Mouse (Mus musculus) midbrain, embryonic 12.5 days (tissue): ENCODE data around the gene Ggnbp2. TPM values are rescaled to one million over a fixed set of nuclear protein-coding genes. Genes with fewer than 3 reads are reported as not detected.
A peak's percentile ranks its signal among the peaks of the same experiment; 100 is the strongest.

Experiments
- ATAC-seq: fragments of 200-750 bp; cut with Nextera tagmentation; 2 replicates; pipeline ENCODE4 v1.8.0; 2017; ENCODE audit warnings: low read depth, moderate TSS enrichment, moderate library complexity; ENCODE audit not compliant: low FRiP score
- H3K27ac ChIP-seq: fragments of 300-500 bp; sonication (generic); replicated peaks from 2 replicates; pipeline ENCODE4 v1.5.1; 2016; ENCODE audit warnings: mild to moderate bottlenecking
- H3K27me3 ChIP-seq: fragments of 300-500 bp; sonication (generic); 2 replicates; pipeline ENCODE4 v1.6.1; 2016; ENCODE audit warnings: mild to moderate bottlenecking
- H3K36me3 ChIP-seq: fragments of 300-500 bp; sonication (generic); 2 replicates; pipeline ENCODE4 v1.6.1; 2016
- H3K4me1 ChIP-seq: fragments of 300-500 bp; sonication (generic); 2 replicates; pipeline ENCODE4 v1.6.1; 2016
- H3K4me2 ChIP-seq: fragments of 300-500 bp; sonication (generic); replicated peaks from 2 replicates; pipeline ENCODE4 v1.6.1; 2016; ENCODE audit warnings: mild to moderate bottlenecking, moderate library complexity
- H3K4me3 ChIP-seq: fragments of 300-500 bp; sonication (generic); 2 replicates; pipeline ENCODE4 v1.5.1; 2016; ENCODE audit warnings: mild to moderate bottlenecking
- H3K9ac ChIP-seq: fragments of 300-500 bp; sonication (generic); replicated peaks from 2 replicates; pipeline ENCODE4 v1.6.1; 2016; ENCODE audit warnings: mild to moderate bottlenecking, moderate library complexity
- H3K9me3 ChIP-seq: fragments of 300-500 bp; sonication (generic); 2 replicates; pipeline ENCODE4 v1.6.1; 2016; ENCODE audit warnings: mild to moderate bottlenecking
- WGBS: fragments of 180-500 bp; shearing (Covaris S2); methylation state at CpG from one replicate; pipeline ENCODE4 v1.1.7; 2016; 5-methylcytosine and 5-hydroxymethylcytosine counted together
- polyA plus RNA-seq: library from polyadenylated mRNA; unstranded; fragments of >200 nt; fragmentation: Nextera tagmentation; extraction: Ambion mirVana; gene quantifications from 2 replicates; pipeline ENCODE4 v1.2.1, GENCODE M21; 2016

Ggnbp2 gene
- polyA plus RNA-seq, 1 experiment from 2014 or later, result 79.1 TPM

DNA sequence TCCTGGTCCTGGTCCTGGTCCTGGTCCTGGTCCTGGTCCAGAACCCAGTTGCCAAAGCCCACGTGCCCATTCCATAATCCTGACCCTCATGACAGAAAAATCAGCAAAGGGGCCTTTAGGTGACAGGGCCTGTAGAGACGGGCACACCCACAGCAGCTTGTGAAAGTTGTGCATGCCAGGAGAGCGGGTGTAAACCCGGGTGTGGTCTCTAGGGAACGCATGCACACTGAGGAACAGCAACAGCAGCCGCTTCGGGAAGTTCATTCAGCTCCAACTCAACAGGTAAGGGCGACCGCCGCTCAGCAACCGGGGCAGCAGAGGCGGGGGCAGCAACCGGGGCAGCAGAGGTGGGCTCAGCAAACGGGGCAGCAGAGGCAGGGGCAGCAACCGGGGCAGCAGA is 22.5 kb upstream of the Ggnbp2 start:
- Histone ChIP-seq H3K4me1 (no peaks in the 10 kb centered on the region), H3K9me3 (no peaks in the 10 kb centered on the region), H3K27ac (no peak overlapping the region), H3K36me3 (peaks cover 72% of the 10 kb centered on the region), H3K9ac (no peak overlapping the region), H3K27me3 (no peaks in the 10 kb centered on the region), H3K4me3 (no peak overlapping the region), H3K4me2 (no peak overlapping the region)
- 94% methylated on average over 15 of the region's 15 CpGs for WGBS
- no peak for ATAC-seq

DNA sequence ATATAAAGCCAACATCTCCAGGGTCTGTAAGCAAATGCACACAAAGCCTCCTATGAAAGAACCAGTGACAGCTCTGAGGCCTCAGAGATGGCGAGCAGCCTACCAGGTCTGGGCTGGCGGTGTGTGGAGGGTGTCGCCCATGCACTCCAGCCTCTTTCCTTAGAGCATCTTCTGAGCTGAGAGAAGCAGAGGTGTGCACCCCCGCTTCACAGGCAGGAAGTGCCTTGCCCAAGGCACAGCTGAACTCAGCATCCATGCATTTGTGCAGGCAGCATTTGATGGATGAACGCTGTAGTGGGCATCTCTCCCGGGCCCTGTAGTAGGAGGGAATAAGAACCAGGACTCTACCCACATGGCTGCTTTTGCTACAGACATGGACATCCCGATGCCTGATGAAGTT is 21.1 kb upstream of the Ggnbp2 start:
- 92% methylated on average over 7 of the region's 7 CpGs for WGBS
- H3K36me3 ChIP-seq, result peaks cover 72% of the 10 kb centered on the region

DNA sequence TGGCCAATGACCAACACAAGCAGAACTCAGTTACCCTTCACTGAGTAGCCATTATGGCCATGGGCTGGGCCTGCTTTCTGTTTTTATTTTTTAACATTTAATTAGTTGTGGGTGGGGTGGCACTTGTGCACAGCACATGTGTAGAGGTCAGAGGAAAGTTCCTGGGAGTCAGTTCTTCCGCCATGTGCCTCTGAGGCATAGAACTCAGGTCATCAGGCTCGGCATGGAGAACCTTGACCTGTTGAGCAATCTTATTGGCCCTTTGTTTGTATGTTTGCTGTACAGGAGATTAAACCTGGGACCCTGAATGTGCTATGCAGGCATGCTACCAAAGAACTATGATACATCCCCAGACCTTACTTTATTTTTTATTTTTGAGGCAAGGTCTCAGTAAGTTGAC is 18.9 kb upstream of the Ggnbp2 start:
- 95% methylated on average over 2 of the region's 2 CpGs for WGBS
- Histone ChIP-seq H3K9ac (no peak overlapping the region), H3K36me3 (peaks cover 69% of the 10 kb centered on the region), H3K9me3 (no peaks in the 10 kb centered on the region), H3K27me3 (no peaks in the 10 kb centered on the region), H3K27ac (no peak overlapping the region), H3K4me2 (no peak overlapping the region), H3K4me1 (no peaks in the 10 kb centered on the region), H3K4me3 (no peak overlapping the region)
- ATAC-seq, result no peak

More for the DNA sequence above, 21.1 kb upstream of the Ggnbp2 start:
- Histone ChIP-seq H3K27ac (no peak overlapping the region), H3K4me3 (no peak overlapping the region), H3K9me3 (no peaks in the 10 kb centered on the region), H3K4me2 (no peak overlapping the region), H3K4me1 (no peaks in the 10 kb centered on the region), H3K27me3 (no peaks in the 10 kb centered on the region), H3K9ac (no peak overlapping the region)
- ATAC-seq, result no peak

DNA sequence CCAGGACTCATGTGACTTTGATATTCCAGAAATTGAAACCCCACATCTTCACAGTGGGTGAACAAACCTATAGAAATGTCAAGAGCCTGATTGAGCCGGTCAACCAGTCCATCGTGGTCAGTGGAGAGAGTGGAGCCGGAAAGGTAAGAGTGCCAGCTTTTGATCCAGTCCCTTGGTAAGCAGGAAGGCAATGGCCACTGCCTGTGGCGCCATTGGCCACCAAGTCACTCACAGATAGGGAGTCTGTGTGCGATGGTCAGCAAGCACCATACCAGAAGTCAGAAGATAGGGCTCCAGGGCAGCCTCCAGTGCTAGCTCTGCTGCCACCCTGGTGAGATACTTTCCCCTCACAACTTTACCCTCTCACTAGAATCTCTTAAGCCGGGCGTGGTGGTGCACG is 17.4 kb upstream of the Ggnbp2 start:
- Histone ChIP-seq H3K9me3 (no peaks in the 10 kb centered on the region), H3K36me3 (peaks cover 72% of the 10 kb centered on the region), H3K27ac (no peak overlapping the region), H3K4me1 (no peaks in the 10 kb centered on the region), H3K9ac (no peak overlapping the region), H3K4me2 (no peak overlapping the region), H3K4me3 (no peak overlapping the region), H3K27me3 (no peaks in the 10 kb centered on the region)
- ATAC-seq, result no peak
- 95% methylated on average over 8 of the region's 8 CpGs for WGBS

DNA sequence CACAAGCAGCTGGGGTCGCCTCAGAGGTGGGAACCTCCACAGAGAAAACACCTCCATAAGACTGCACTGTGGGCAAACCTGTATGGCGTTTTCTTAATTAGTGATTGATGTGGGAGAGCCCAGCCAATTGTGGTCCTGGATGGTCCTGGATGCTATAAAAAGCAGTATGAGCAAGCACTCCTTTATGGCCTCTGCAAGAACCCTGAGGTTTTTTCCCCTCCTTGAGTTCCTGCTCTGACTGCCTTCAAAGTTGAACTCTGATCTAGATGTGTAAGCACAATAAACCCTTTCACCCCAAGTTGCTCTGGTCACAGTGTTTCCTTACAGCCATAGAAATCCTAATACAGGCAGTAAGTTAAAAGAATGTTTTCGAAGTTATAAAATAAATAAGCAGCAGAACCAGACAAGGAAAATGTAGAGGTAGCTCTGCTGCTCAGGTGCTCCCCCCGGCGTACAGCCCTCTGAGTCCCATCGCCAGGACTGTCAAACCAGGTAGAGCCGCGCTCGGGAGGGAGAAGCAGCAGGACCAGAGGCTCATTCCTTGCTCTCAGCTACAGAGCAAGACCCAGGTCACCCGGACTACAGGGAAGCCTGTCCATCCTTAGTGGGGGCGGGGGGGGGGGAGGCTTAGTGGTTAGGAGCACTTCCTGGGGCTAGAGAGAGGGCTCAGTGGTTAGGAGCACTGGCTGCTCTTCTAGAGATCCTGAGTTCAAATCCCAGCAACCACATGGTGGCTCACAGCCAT is 16.3 kb upstream of the Ggnbp2 start:
- Histone ChIP-seq H3K4me3 (no peak overlapping the region), H3K27ac (no peak overlapping the region), H3K27me3 (no peaks in the 10 kb centered on the region), H3K9ac (no peak overlapping the region), H3K9me3 (no peaks in the 10 kb centered on the region), H3K4me2 (no peak overlapping the region), H3K36me3 (peaks cover 61% of the 10 kb centered on the region), H3K4me1 (no peaks in the 10 kb centered on the region)
- ATAC-seq, result no peak
- WGBS, result 90% methylated on average over 10 of the region's 11 CpGs

DNA sequence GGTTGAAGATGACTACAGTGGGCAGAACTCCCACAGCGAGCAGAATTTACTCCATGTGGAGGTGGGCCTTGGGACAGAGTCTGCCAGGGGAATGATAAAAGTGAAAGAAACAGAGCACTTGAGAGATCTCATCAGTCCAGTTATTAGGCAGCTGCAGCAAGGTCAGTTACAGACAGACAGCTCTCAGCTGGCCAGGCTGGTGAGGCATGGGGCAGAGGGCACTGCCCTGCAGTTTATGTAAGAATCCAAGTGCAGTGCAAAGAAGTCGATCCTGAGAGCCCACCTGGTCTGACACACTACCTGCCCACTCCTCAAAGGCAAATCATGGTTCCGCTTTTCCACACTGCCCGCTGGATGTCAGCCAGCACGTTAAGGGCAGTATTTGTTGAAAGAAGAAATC is 15.6 kb upstream of the Ggnbp2 start:
- H3K4me2 ChIP-seq, result no peak overlapping the region
- no peak overlapping the region for H3K4me3 ChIP-seq
- no peak for ATAC-seq
- no peak overlapping the region for H3K27ac ChIP-seq
- WGBS, result 92% methylated on average over 5 of the region's 5 CpGs
- no peak overlapping the region for H3K9ac ChIP-seq
- no peaks in the 10 kb centered on the region for H3K27me3 ChIP-seq
- H3K9me3 ChIP-seq, result no peaks in the 10 kb centered on the region
- peaks cover 1% of the 10 kb centered on the region; the same call in 1 of the 2 replicates for H3K4me1 ChIP-seq
- peaks cover 54% of the 10 kb centered on the region for H3K36me3 ChIP-seq

DNA sequence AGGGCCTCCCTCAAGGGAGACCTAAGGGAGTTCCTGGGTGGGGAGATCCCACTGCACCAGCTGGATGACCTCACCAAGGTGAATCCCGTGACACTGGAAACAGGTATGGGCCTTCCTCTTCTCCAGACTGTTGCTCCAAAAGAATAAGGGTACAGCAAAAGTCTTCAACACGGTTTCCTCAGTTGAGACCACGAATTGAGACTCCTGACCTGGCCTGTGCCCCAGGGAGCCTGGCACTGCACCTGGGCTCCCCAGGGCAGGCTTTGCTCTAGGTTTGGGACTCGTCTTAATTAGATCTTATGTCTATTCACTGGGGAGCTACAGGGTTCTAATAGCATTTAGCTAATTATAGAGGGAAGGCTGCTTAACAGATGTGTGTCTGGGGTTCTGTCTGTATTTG is 14.6 kb upstream of the Ggnbp2 start:
- WGBS, result 88% methylated on average over 4 of the region's 4 CpGs
- Histone ChIP-seq H3K4me3 (no peak overlapping the region), H3K4me2 (no peak overlapping the region), H3K27me3 (no peaks in the 10 kb centered on the region), H3K27ac (no peak overlapping the region), H3K9me3 (no peaks in the 10 kb centered on the region), H3K4me1 (peaks cover 9% of the 10 kb centered on the region; the same call in 1 of the 2 replicates), H3K9ac (no peak overlapping the region), H3K36me3 (peaks cover 51% of the 10 kb centered on the region)
- no peak for ATAC-seq

DNA sequence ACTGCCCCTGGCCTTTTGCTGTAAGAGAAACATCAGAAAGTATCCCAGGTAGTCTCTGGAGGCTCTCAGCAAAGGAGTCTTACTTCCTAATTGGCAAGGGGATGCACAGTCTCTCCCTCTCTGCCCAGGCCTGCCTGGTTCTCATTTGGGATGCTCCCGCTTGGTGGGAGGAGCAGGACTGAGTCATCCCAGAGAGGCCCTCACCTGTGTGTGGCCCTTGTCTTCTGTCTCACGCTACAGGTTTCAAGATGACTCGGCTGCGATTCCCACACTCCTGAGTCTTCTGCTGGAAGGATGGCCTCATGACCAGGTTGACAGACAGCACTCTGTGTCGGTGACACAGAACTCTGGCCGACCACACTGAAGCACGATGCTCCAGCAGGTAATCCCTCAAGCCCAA is 11.7 kb upstream of the Ggnbp2 start:
- no peaks in the 10 kb centered on the region for H3K9me3 ChIP-seq
- H3K4me1 ChIP-seq, result peaks cover 17% of the 10 kb centered on the region
- H3K27ac ChIP-seq, result no peak overlapping the region
- 0 out of 2 replicates have a peak overlapping the region, but pooled peaks have one; percentile 24 for H3K9ac ChIP-seq
- no peak overlapping the region for H3K4me3 ChIP-seq
- no peak for ATAC-seq
- 95% methylated on average over 7 of the region's 7 CpGs for WGBS
- H3K4me2 ChIP-seq, result no peak overlapping the region
- peaks cover 38% of the 10 kb centered on the region for H3K36me3 ChIP-seq
- H3K27me3 ChIP-seq, result no peaks in the 10 kb centered on the region

DNA sequence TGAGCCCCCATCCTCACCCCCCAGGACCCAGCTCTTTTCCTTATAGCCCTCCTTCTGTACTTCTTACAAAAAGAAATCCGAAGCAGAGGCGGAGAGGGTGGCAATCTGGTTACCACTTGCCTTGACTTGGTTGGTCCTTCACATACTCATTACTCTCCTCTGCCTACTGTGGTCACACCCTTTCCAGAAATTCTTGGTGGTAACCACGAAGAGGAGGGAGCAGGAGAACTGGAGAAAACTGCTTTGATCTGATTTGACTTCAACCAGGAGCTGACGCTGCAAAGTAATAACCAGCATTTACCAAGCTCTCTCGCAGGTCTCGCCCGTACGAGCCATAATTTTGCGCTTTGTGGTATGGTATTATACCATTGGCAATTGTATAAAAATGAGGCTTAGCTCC is 10.4 kb upstream of the Ggnbp2 start:
- H3K27ac ChIP-seq, result peak overlapping the region; percentile 75
- no peak for ATAC-seq
- 66% methylated on average over 9 of the region's 9 CpGs for WGBS
- peaks cover 28% of the 10 kb centered on the region for H3K36me3 ChIP-seq
- peaks cover 17% of the 10 kb centered on the region for H3K4me1 ChIP-seq
- H3K4me3 ChIP-seq, result peak overlapping the region; percentile 92
- peak overlapping the region; percentile 75 for H3K9ac ChIP-seq
- peak overlapping the region; percentile 85 for H3K4me2 ChIP-seq
- no peaks in the 10 kb centered on the region for H3K9me3 ChIP-seq
- no peaks in the 10 kb centered on the region for H3K27me3 ChIP-seq

DNA sequence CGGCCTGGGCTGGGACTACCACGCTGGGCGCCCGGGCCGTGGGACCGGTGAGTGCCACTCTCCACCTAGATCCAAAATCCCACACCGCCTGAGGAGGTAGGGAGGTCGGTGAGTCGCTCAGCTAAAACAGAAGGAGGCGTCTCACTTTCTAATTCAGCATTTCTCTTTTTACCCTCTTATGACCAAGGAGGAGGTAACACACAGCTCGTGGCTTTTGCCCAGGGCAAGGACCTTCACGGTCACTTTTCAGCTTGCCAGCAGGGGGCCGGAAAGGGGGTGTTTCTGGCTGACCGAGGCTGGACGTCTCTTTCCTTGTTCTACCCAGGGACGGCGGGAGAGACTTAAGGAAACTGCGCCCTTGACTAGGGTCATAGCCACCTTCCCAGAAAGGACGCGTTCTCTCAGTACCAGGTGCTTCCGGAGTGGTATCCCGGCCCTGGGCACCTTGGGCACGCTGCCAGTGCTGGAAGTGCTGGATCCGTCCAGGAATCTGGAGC is 9.9 kb upstream of the Ggnbp2 start:
- peaks cover 25% of the 10 kb centered on the region for H3K36me3 ChIP-seq
- WGBS, result under 1% methylated on average over 24 of the region's 24 CpGs
- no peaks in the 10 kb centered on the region for H3K27me3 ChIP-seq

DNA sequence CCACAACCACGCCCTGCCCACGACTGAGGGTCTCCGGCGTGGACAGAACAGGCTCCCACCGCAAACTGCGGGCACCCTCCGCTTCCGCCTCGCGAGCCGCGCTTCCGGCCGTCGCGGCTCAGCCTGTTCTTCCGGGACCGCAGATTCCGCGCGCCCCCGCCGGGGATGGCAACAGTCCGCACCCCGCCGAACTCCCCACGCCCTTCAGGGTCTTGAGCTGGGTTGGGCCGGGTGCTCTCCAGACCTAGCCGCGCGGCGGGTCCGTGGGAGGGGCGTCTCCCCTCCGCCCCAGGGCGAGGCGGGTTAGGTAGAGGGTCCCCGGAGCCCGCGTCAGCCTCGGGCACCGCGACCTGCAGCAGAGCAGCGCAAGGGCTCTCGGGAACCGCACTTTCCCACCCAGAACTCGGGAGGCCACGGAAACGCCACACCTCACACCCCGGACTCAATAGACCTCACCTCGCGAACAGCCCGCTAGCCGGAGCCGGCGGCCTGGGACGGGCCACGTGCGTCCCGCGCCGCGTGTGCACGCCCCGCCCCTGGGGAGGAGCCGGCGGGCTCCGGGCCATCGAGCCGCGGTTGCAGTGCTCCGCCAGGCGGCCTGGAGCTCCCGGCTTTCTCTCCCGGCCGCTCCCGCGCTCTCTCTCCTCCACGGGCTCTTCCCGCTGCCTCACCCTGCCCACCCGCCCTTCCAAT is 9.3 kb upstream of the Ggnbp2 start, which contains the start of the genes Myo19 and Pigw:
Gene Myo19 (plus strand): TSS at position 377 of the 693 bp plus-strand sequence.
Gene Pigw (minus strand): TSS at position 514 of the 693 bp plus-strand sequence.
- under 1% methylated on average over 69 of the region's 81 CpGs for WGBS
- H3K27ac ChIP-seq, result peak within 1 kb of the TSS; percentile 75
- no peaks in the 10 kb centered on the region for H3K27me3 ChIP-seq
- peaks cover 20% of the 10 kb centered on the region for H3K36me3 ChIP-seq
- H3K4me2 ChIP-seq, result peak within 1 kb of the TSS; percentile 85
- peak; percentile 95 for ATAC-seq
- peak within 1 kb of the TSS; percentile 75 for H3K9ac ChIP-seq
- H3K9me3 ChIP-seq, result no peaks in the 10 kb centered on the region
- peaks cover 17% of the 10 kb centered on the region for H3K4me1 ChIP-seq
- peak within 1 kb of the TSS; percentile 92 for H3K4me3 ChIP-seq

More for the DNA sequence above, 9.9 kb upstream of the Ggnbp2 start:
- no peaks in the 10 kb centered on the region for H3K9me3 ChIP-seq
- H3K27ac ChIP-seq, result peak overlapping the region; percentile 75
- peaks cover 17% of the 10 kb centered on the region for H3K4me1 ChIP-seq
- H3K9ac ChIP-seq, result peak overlapping the region; percentile 75
- peak overlapping the region; percentile 85 for H3K4me2 ChIP-seq
- ATAC-seq, result peak; percentile 35
- peak overlapping the region; percentile 92 for H3K4me3 ChIP-seq
